Mouse (Mus musculus) G1E (cell line): Measurements from ENCODE around the gene Qrich1. TPM values are rescaled to one million over a fixed set of nuclear protein-coding genes. Genes with fewer than 3 reads are reported as not detected.
"Not testable (repeated sequence)": the region's sequence is repeated elsewhere in the genome, so short reads cannot be mapped to it uniquely, and the experiment has no call there.

Experiments used
- ATAC-seq: 2 replicates; pipeline ENCODE4 v1.8.0; 2016; ENCODE audit warnings: mild to moderate bottlenecking; ENCODE audit not compliant: insufficient number of reproducible peaks, poor library complexity, low FRiP score, severe bottlenecking; ENCODE audit errors: extremely low read depth
- DNase-seq: peaks from one replicate; pipeline ENCODE4 v3.0.0; 2012; ENCODE audit warnings: low spot score
- H3K27me3 ChIP-seq: 2 replicates; pipeline ENCODE4 v1.6.1; 2012; ENCODE audit warnings: mild to moderate bottlenecking, low read length, inconsistent platforms; ENCODE audit not compliant: insufficient read depth
- H3K36me3 ChIP-seq: replicated peaks from 2 replicates; pipeline ENCODE3; 2012; ENCODE audit warnings: mild to moderate bottlenecking, inconsistent platforms
- H3K4me1 ChIP-seq: 2 replicates; pipeline ENCODE4 v1.6.1; 2012; ENCODE audit warnings: low read depth, low read length, inconsistent platforms, mixed read lengths; ENCODE audit not compliant: insufficient read depth
- H3K4me3 ChIP-seq: 2 replicates; pipeline ENCODE4 v1.5.1; 2012; ENCODE audit warnings: low read depth, mild to moderate bottlenecking, inconsistent platforms, low read length, moderate library complexity, mixed read lengths
- H3K9me3 ChIP-seq: replicated peaks from 2 replicates; pipeline ENCODE4 v1.6.1; 2012; ENCODE audit warnings: inconsistent platforms
- CTCF ChIP-seq: IDR thresholded peaks from 2 replicates; pipeline ENCODE4 v1.5.1; 2012; ENCODE audit warnings: low read depth, low read length, inconsistent platforms, mixed read lengths
- GATA1 ChIP-seq: IDR thresholded peaks from 2 replicates; pipeline ENCODE4 v1.6.1; 2012; ENCODE audit warnings: borderline replicate concordance, low read length, inconsistent platforms, mixed read lengths
- GATA2 ChIP-seq: IDR thresholded peaks from 2 replicates; pipeline ENCODE4 v1.6.1; 2012; ENCODE audit warnings: low read depth, low read length, inconsistent platforms, borderline replicate concordance
- POLR2AphosphoS5 ChIP-seq: IDR thresholded peaks from 2 replicates; pipeline ENCODE4 v1.6.1; 2012; ENCODE audit warnings: low read depth, low read length, inconsistent platforms; ENCODE audit not compliant: insufficient replicate concordance
- TAL1 ChIP-seq: conservative IDR thresholded peaks from 2 replicates; pipeline ENCODE4 v1.6.1; 2012; ENCODE audit warnings: low read depth, low read length, inconsistent platforms, mixed read lengths
- polyA plus RNA-seq: library from polyadenylated mRNA; stranded (reverse); fragments of >175 nt; gene quantifications from 2 replicates; pipeline ENCODE4 v1.2.3, GENCODE M21; 2012
- total RNA-seq, 2 experiments: library from RNA; stranded (forward) in 1 of 2; stranded (reverse) in 1 of 2; fragments of 200-1000 nt in 1 of 2; fragments of >200 nt in 1 of 2; fragmentation: Nextera tagmentation in 1 of 2; gene quantifications; 2 replicates each; pipeline ENCODE4 v1.2.3; 2014 to 2017

Qrich1 gene
- total and polyA plus RNA-seq, 3 experiments = 143 to 179 (median 161) TPM

DNA sequence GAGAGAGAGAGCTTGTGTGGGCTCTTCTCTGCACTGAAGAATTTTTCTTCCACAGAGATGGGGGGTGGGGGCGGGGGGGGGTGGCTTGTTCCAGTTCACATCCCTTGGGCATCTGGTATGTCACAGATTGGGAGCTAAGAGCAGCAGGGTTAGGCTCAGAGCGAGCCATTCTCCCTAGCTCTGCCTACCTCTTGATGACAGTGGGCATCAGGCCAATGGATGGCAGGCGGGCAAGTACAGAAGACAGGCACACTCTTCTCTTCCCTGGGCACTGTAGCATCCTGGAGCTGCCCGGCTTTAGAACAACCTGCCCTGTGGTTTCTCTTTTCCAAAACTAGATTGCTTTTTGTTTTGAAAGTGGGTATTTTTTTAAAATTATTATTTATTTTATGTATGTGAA, 74.9 kb downstream of the Qrich1 start:
- no peak for ATAC-seq
- no peak overlapping the region for H3K4me3 ChIP-seq
- H3K36me3 ChIP-seq = peaks cover 62% of the 10 kb centered on the region
- H3K9me3 ChIP-seq = no peaks in the 10 kb centered on the region
- DNase-seq = no peak
- TF ChIP-seq CTCF (no peak), TAL1 (no peak), GATA1 (no peak), GATA2 (no peak), POLR2AphosphoS5 (no peak)
- H3K27me3 ChIP-seq = no peaks in the 10 kb centered on the region
- H3K4me1 ChIP-seq = peaks cover 37% of the 10 kb centered on the region

DNA sequence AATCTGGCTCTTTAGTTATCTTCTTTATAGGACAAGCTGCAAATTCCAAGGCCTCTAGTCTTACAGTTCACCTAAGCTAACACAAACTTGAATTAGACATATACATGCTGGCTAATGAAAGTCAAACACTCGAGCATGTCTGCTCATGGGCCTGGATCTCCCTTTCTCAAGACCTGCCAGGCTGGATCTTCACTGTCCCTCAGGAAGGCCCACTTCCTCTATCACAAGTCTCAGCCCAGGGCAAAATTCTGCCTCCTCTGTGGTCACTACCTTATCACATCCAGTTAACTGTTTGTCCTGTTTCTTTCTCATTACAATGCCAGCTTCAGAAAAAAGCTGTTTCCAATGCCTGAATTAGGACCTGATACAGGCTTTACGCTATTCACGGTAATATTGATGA, 77.7 kb downstream of the Qrich1 start:
- Histone ChIP-seq H3K9me3 (no peaks in the 10 kb centered on the region), H3K27me3 (no peaks in the 10 kb centered on the region), H3K4me1 (peaks cover 30% of the 10 kb centered on the region), H3K4me3 (no peak overlapping the region), H3K36me3 (peaks cover 39% of the 10 kb centered on the region)
- no peak for DNase-seq
- TF ChIP-seq GATA1 = no peak
- TF ChIP-seq GATA2 = no peak
- no peak for TF ChIP-seq CTCF
- no peak for ATAC-seq

- peak; percentile 82 for DNase-seq
- H3K36me3 ChIP-seq = peaks cover 32% of the 10 kb centered on the region
- TF ChIP-seq TAL1 (no peak), GATA1 (no peak), CTCF (no peak), POLR2AphosphoS5 (no peak), GATA2 (no peak)
Observed at GRCm38 (mm10) chr9:108596998-108597764, 80.6 kb downstream of the Qrich1 start, which contains the start of gene P4htm. Gene P4htm, minus strand, starts transcription at chr9:108597667.

DNA sequence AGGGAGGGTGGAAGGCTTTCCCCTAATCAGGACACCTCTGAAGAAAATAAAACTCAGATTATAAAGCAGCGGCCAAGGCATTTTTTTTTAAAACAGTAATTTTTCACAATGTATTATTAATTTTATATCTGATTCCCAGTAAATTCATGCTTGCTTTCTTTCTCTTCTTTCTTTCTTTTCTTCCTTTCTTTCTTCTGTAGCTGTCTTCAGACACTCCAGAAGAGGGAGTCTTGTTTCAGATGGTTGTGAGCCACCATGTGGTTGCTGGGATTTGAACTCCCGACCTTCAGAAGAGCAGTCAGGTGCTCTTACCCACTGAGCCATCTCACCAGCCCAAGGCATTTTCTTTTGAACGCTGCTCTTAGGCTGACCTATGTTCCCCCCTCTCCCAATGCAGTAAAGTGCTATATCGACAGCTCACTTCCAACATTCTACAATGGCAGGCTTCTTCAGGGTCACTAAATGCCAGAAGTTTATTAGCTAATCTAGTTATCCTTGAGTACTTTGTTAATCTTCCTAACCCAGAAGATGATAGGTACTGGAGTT, 82.5 kb downstream of the Qrich1 start:
- H3K27me3 ChIP-seq = no peaks in the 10 kb centered on the region
- TF ChIP-seq TAL1 = no peak
- no peak for TF ChIP-seq POLR2AphosphoS5
- no peak for TF ChIP-seq CTCF
- TF ChIP-seq GATA2 = no peak
- no peak for TF ChIP-seq GATA1
- ATAC-seq (no peak), DNase-seq (no peak)
- no peaks in the 10 kb centered on the region for H3K9me3 ChIP-seq
- peaks cover 42% of the 10 kb centered on the region for H3K36me3 ChIP-seq
- peaks cover 35% of the 10 kb centered on the region for H3K4me1 ChIP-seq
- H3K4me3 ChIP-seq = no peak overlapping the region

More at GRCm38 (mm10) chr9:108596998-108597764, 80.6 kb downstream of the Qrich1 start, which contains the start of gene P4htm:
- Histone ChIP-seq H3K4me1 (peaks cover 33% of the 10 kb centered on the region), H3K4me3 (peak within 1 kb of the TSS; percentile 85), H3K27me3 (no peaks in the 10 kb centered on the region), H3K9me3 (no peaks in the 10 kb centered on the region)
- no peak for ATAC-seq

DNA sequence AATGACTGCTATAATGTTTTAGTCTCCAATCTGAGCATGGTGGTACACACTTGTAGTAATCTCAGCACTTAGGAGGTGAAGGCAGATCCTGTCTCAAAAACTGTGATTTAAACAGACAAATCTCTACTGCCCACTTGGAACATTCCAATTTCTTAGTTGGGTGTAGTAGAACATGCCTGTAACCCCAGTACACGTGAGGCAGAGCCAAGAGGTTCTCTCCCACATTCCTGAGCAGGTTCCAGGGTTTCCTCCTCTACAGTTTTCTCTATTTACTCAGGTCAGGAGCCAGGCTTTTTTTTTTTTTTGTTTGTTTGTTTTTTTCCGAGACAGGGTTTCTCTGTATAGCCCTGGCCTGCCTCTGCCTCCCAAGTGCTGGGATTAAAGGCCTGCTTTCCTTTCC, 83.4 kb downstream of the Qrich1 start:
- H3K36me3 ChIP-seq = peaks cover 44% of the 10 kb centered on the region
- peaks cover 32% of the 10 kb centered on the region for H3K4me1 ChIP-seq
- H3K9me3 ChIP-seq = no peaks in the 10 kb centered on the region
- H3K27me3 ChIP-seq = no peaks in the 10 kb centered on the region
- no peak for TF ChIP-seq CTCF
- no peak for TF ChIP-seq TAL1
- TF ChIP-seq GATA1 = no peak
- TF ChIP-seq POLR2AphosphoS5 = no peak
- TF ChIP-seq GATA2 = no peak
- no peak overlapping the region for H3K4me3 ChIP-seq
- DNase-seq = no peak
- no peak for ATAC-seq

DNA sequence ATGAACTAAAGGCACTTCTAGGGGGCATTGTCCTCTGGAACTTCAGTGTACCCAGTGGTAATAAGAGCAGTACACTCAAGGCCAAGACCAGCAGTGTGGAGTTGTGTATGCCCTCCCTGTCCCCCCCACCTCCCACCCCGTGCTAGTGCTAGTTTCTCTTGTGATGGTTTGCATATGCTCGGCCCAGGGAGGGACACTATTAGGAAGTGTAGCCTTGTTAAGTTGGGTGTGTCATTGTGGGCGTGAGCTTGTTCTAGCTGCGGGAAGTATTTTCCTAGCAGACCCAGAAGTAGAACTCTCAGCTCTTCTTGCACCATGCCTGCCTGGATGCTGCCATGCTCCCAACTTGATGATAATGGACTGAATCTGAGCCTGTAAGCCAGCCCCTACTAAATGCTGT, 85.4 kb downstream of the Qrich1 start:
- Histone ChIP-seq H3K27me3 (no peaks in the 10 kb centered on the region), H3K9me3 (no peaks in the 10 kb centered on the region), H3K4me3 (no peak overlapping the region), H3K4me1 (peaks cover 19% of the 10 kb centered on the region), H3K36me3 (peaks cover 57% of the 10 kb centered on the region)
- DNase-seq = no peak
- no peak for ATAC-seq
- TF ChIP-seq POLR2AphosphoS5 (no peak), GATA2 (no peak), CTCF (no peak), TAL1 (no peak)

DNA sequence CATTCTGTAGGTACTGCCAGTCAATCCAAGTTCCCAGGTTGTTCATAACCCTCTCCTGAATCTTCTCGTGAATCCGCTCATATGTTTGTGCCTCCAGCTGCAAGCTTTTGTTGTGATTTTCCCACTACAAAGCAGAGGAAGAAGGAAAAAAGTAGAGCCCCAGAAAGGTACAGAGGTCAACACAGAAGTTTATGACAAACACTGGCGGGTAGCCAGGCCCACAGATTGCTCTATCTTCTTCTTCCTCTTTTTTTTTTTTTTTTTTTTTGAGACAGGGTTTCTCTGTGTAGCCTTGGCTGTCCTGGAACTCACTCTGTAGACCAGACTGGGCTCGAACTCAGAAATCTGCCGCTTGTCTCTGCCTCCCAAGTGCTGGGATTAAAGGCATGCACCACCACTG, 91.3 kb downstream of the Qrich1 start:
- not testable (repeated sequence) for H3K4me3 ChIP-seq, ATAC-seq, H3K27me3 ChIP-seq, H3K9me3 ChIP-seq, DNase-seq
- peaks cover 98% of the 10 kb centered on the region for H3K36me3 ChIP-seq
- H3K4me1 ChIP-seq = peaks cover 21% of the 10 kb centered on the region
